Mouse (Mus musculus) ES-Bruce4 (cell line): Measurements from ENCODE around the gene Iqcn.

ENCODE experiments used
- CTCF ChIP-seq: IDR thresholded peaks from one replicate; pipeline ENCODE4 v1.8.1; 2011; ENCODE audit warnings: low read depth, low read length
- EP300 ChIP-seq: IDR thresholded peaks from 2 replicates; pipeline ENCODE4 v1.6.1; 2011; ENCODE audit warnings: low read depth, low read length; ENCODE audit not compliant: insufficient read depth
- POLR2A ChIP-seq: IDR thresholded peaks from one replicate; pipeline ENCODE4 v1.8.1; 2011; ENCODE audit warnings: low read length; ENCODE audit not compliant: insufficient read depth

- TF ChIP-seq CTCF = no peak
- no peak for TF ChIP-seq EP300
- TF ChIP-seq POLR2A = no peak
These were observed 53.3 kb downstream of the Iqcn start for GRCm38 (mm10) chr8:70756476-70757040.
